Mouse (Mus musculus) megakaryocyte, embryonic 14.5 days (primary cell): ENCODE data around the gene Skor1.

Experiments used
- FLI1 ChIP-seq: IDR thresholded peaks from 2 replicates; pipeline ENCODE4 v1.6.1; 2012; ENCODE audit warnings: low read length, inconsistent platforms, mixed read lengths
- GATA1 ChIP-seq: IDR thresholded peaks from 3 replicates; pipeline ENCODE4 v1.6.1; 2012; ENCODE audit warnings: mixed read lengths, low read length, inconsistent platforms, borderline replicate concordance

DNA sequence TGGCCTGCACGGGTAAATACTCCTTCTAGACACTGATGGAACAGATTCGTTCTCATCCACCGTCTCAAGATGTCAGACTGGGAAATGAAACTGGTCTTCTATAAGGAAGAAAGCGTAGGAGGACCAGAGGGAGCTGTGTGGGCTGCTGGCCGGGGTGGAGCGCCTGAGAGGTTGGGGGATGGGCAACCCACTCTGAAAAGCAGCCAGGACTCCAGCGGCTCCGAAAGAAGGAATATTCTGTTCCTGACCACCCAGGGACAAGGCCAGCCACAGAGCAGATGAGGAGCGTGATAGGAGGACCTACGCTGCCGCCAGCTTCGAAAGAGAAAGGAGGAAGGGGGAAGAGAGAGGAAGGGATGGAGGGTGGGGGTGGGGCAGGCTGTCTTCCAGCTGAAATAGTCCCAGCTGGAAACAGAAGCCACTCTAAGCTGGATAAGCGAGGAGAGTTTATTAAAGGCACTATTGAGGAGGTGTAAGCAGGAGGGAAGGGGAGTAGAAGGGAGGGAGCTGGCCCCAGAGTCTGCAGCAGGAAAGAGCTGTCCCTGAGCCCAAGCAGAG is 56.7 kb downstream of the Skor1 start:
- TF ChIP-seq GATA1 (no peak), FLI1 (no peak)
